Mouse (Mus musculus): ENCODE data around the gene Dars2. TPM values are rescaled to one million over a fixed set of nuclear protein-coding genes. Genes with fewer than 3 reads are reported as not detected.

Dars2 gene
- total and polyA plus RNA-seq, 3 experiments = 13.7 to 25.4 (median 23.0) TPM

DNA sequence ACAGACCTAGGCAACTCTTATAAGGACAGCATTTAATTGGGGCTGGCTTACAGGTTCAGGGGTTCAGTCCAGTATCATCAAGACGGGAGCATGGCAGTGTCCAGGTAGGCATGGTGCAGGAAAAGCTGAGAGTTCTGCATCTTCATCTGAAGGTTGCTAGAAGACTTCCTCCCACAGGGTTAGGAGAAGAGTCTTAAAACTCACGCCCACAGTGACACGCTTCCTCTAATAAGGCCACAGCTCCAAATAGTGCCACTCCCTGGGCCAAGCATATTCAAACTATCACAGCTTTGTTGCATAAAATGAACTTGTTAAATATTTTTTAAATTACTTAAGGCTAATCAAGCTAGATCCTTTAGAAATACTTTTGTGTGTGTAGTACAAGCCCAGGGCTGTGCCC lies 6.8 kb upstream of the Dars2 start:
- no peak for DNase-seq
- 84% methylated on average over 3 of the region's 3 CpGs for WGBS
- H3K79me2 ChIP-seq (replicated peaks; ENCODE audit: control insufficient read depth, insufficient read depth, low read length) = no peaks in the 10 kb centered on the region
- H3K4me1 ChIP-seq (ENCODE audit: control insufficient read depth, insufficient read depth, low read length) = peaks cover 1% of the 10 kb centered on the region
- H3K27ac ChIP-seq = no peak overlapping the region
- H3K36me3 ChIP-seq (ENCODE audit: control insufficient read depth, insufficient read depth, low read length) = no peaks in the 10 kb centered on the region
- H3K4me3 ChIP-seq = no peak overlapping the region
- no peak overlapping the region for H3K9ac ChIP-seq (ENCODE audit: low read depth, low read length)
- H3K27me3 ChIP-seq (ENCODE audit: control insufficient read depth, insufficient read depth, low read length) = no peaks in the 10 kb centered on the region
- TF ChIP-seq CTCF (IDR thresholded peaks at IDR 0.05) (no peak), POLR2A (IDR thresholded peaks at IDR 0.05; ENCODE audit: insufficient read depth, low read depth, low read length) (no peak), EP300 (IDR thresholded peaks at IDR 0.05; ENCODE audit: insufficient read depth, low read depth, low read length) (no peak)
- intact Hi-C loops (cut with DNase I) = no loop called here

GRCm38 (mm10) chr1:161076238-161076637 lies 5.8 kb upstream of the Dars2 start:
- Histone ChIP-seq H3K79me2 (replicated peaks; ENCODE audit: control insufficient read depth, insufficient read depth, low read length) (no peaks in the 10 kb centered on the region), H3K27me3 (ENCODE audit: control insufficient read depth, insufficient read depth, low read length) (no peaks in the 10 kb centered on the region), H3K9ac (ENCODE audit: low read depth, low read length) (no peak overlapping the region), H3K4me3 (no peak overlapping the region), H3K36me3 (ENCODE audit: control insufficient read depth, insufficient read depth, low read length) (no peaks in the 10 kb centered on the region), H3K27ac (no peak overlapping the region), H3K4me1 (ENCODE audit: control insufficient read depth, insufficient read depth, low read length) (peaks cover 4% of the 10 kb centered on the region)
- WGBS = 76% methylated on average over 6 of the region's 6 CpGs
- TF ChIP-seq POLR2A (IDR thresholded peaks at IDR 0.05; ENCODE audit: insufficient read depth, low read depth, low read length) = no peak
- no peak for TF ChIP-seq CTCF (IDR thresholded peaks at IDR 0.05)
- TF ChIP-seq EP300 (IDR thresholded peaks at IDR 0.05; ENCODE audit: insufficient read depth, low read depth, low read length) = no peak
- DNase-seq = no peak
- intact Hi-C loops (cut with DNase I) = no loop called here

DNA sequence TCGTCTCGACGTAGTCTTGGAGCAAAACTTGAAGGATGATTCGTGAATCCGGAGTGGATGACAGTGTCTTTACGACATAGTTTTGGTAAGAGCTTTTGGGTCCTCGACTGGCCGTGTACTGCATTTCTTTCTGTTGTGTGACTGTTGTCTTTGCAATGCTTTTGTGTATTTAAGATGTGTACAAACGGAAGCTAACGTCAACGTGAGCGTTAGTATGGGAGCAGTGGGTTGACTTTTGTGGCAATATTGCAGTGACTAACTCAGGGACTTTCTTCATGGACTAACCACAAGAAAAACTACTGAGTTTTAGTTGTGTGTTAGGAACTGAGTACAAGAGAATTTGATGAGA lies 788 bp upstream of the Dars2 start:
- under 1% methylated on average over 12 of the region's 12 CpGs for WGBS
- Histone ChIP-seq H3K4me3 (peak overlapping the region; percentile 92), H3K27me3 (ENCODE audit: control insufficient read depth, insufficient read depth, low read length) (no peaks in the 10 kb centered on the region), H3K27ac (peak overlapping the region; percentile 58), H3K9ac (ENCODE audit: low read depth, low read length) (peak overlapping the region; percentile 22), H3K36me3 (ENCODE audit: control insufficient read depth, insufficient read depth, low read length) (no peaks in the 10 kb centered on the region), H3K79me2 (replicated peaks; ENCODE audit: control insufficient read depth, insufficient read depth, low read length) (no peaks in the 10 kb centered on the region), H3K4me1 (ENCODE audit: control insufficient read depth, insufficient read depth, low read length) (peaks cover 4% of the 10 kb centered on the region)
- intact Hi-C loops (cut with DNase I) = loop anchor here (2.0 kb wide), 2 partner anchors 36 to 60 kb away; partner anchors contain the start of genes Klhl20 and Zbtb37
- DNase-seq = no peak
- no peak for TF ChIP-seq POLR2A (IDR thresholded peaks at IDR 0.05; ENCODE audit: insufficient read depth, low read depth, low read length)
- no peak for TF ChIP-seq EP300 (IDR thresholded peaks at IDR 0.05; ENCODE audit: insufficient read depth, low read depth, low read length)
- no peak for TF ChIP-seq CTCF (IDR thresholded peaks at IDR 0.05)

DNA sequence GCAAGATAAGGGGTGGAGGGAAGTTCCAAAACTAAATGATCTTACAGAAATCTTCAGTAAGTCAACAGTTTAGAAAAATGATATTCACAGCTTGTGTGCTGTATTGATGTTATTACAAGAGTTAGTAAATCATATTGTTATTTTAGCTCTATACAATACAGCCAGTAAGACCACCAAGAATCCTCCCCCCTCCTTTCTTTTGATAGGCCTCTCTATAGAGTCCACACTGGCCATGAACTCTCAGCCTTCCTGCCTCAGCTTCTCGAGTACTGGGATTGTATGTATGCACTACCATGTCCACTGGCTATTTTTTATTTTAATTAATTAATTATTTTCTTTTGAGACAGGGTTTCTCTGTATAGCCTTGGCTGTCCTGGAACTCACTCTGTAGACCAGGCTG lies 7.1 kb downstream of the Dars2 start:
- no peak overlapping the region for H3K9ac ChIP-seq (ENCODE audit: low read depth, low read length)
- no peaks in the 10 kb centered on the region for H3K4me1 ChIP-seq (ENCODE audit: control insufficient read depth, insufficient read depth, low read length)
- 82% methylated on average over 1 of the region's 1 CpGs for WGBS
- no peak overlapping the region for H3K4me3 ChIP-seq
- no peaks in the 10 kb centered on the region for H3K27me3 ChIP-seq (ENCODE audit: control insufficient read depth, insufficient read depth, low read length)
- H3K27ac ChIP-seq = no peak overlapping the region
- no peak for DNase-seq
- H3K79me2 ChIP-seq (replicated peaks; ENCODE audit: control insufficient read depth, insufficient read depth, low read length) = no peaks in the 10 kb centered on the region
- intact Hi-C loops (cut with DNase I) = no loop called here
- no peaks in the 10 kb centered on the region for H3K36me3 ChIP-seq (ENCODE audit: control insufficient read depth, insufficient read depth, low read length)
- TF ChIP-seq CTCF (IDR thresholded peaks at IDR 0.05) (no peak), POLR2A (IDR thresholded peaks at IDR 0.05; ENCODE audit: insufficient read depth, low read depth, low read length) (no peak), EP300 (IDR thresholded peaks at IDR 0.05; ENCODE audit: insufficient read depth, low read depth, low read length) (no peak)

GRCm38 (mm10) chr1:161057164-161057563 lies 13.3 kb downstream of the Dars2 start:
- 98% methylated on average over 1 of the region's 1 CpGs for WGBS
- Histone ChIP-seq H3K4me3 (no peak overlapping the region), H3K79me2 (replicated peaks; ENCODE audit: control insufficient read depth, insufficient read depth, low read length) (no peaks in the 10 kb centered on the region), H3K36me3 (ENCODE audit: control insufficient read depth, insufficient read depth, low read length) (no peaks in the 10 kb centered on the region), H3K27ac (no peak overlapping the region), H3K27me3 (ENCODE audit: control insufficient read depth, insufficient read depth, low read length) (no peaks in the 10 kb centered on the region), H3K4me1 (ENCODE audit: control insufficient read depth, insufficient read depth, low read length) (no peaks in the 10 kb centered on the region), H3K9ac (ENCODE audit: low read depth, low read length) (no peak overlapping the region)
- TF ChIP-seq POLR2A (IDR thresholded peaks at IDR 0.05; ENCODE audit: insufficient read depth, low read depth, low read length) (no peak), EP300 (IDR thresholded peaks at IDR 0.05; ENCODE audit: insufficient read depth, low read depth, low read length) (no peak), CTCF (IDR thresholded peaks at IDR 0.05) (no peak)
- no peak for DNase-seq
- intact Hi-C loops (cut with DNase I) = no loop called here

DNA sequence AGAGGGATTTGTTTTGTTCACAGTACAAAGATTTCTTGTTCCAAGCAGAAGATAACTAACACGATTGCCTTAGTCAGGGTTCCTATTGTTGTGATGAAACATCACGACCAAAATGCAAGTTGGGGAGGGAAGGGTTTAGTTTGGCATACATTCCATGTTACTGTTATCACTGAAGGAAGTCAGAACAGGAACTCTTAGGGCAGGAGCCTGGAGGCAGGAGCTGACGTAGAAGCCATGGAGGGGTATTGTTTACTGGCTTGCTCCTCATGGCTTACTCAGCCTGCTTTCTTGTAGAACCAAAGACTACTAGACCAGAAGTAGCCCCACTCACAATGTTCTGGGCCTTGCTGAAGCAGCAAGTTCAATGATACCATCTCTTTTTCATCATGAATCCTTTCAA lies 23.5 kb downstream of the Dars2 start:
- no peak for TF ChIP-seq CTCF (IDR thresholded peaks at IDR 0.05)
- TF ChIP-seq EP300 (IDR thresholded peaks at IDR 0.05; ENCODE audit: insufficient read depth, low read depth, low read length) = no peak
- no peak for TF ChIP-seq POLR2A (IDR thresholded peaks at IDR 0.05; ENCODE audit: insufficient read depth, low read depth, low read length)
- 38% methylated on average over 3 of the region's 3 CpGs for WGBS
- H3K9ac ChIP-seq (ENCODE audit: low read depth, low read length) = no peak overlapping the region
- no peaks in the 10 kb centered on the region for H3K4me1 ChIP-seq (ENCODE audit: control insufficient read depth, insufficient read depth, low read length)
- H3K36me3 ChIP-seq (ENCODE audit: control insufficient read depth, insufficient read depth, low read length) = no peaks in the 10 kb centered on the region; the same call in none of the 2 replicates
- no peak overlapping the region for H3K4me3 ChIP-seq
- no peak for DNase-seq
- H3K27ac ChIP-seq = no peak overlapping the region
- no peaks in the 10 kb centered on the region for H3K27me3 ChIP-seq (ENCODE audit: control insufficient read depth, insufficient read depth, low read length)
- H3K79me2 ChIP-seq (replicated peaks; ENCODE audit: control insufficient read depth, insufficient read depth, low read length) = no peaks in the 10 kb centered on the region
- intact Hi-C loops (cut with DNase I) = no loop called here
